Mouse (Mus musculus): ENCODE results near the gene Gas2l3. TPM values are rescaled to one million over a fixed set of nuclear protein-coding genes. Genes with fewer than 3 reads are reported as not detected.
A peak's percentile ranks its signal among the peaks of the same experiment; 100 is the strongest.

The Gas2l3 gene
- polyA plus RNA-seq, 1 experiment from 2014 or later, result 17.6 TPM

- H3K27ac ChIP-seq (ENCODE audit: low read depth, low read length), result no peak overlapping the region
Observed at GRCm38 (mm10) chr10:89482142-89482681, 38.4 kb upstream of the Gas2l3 start.

DNA sequence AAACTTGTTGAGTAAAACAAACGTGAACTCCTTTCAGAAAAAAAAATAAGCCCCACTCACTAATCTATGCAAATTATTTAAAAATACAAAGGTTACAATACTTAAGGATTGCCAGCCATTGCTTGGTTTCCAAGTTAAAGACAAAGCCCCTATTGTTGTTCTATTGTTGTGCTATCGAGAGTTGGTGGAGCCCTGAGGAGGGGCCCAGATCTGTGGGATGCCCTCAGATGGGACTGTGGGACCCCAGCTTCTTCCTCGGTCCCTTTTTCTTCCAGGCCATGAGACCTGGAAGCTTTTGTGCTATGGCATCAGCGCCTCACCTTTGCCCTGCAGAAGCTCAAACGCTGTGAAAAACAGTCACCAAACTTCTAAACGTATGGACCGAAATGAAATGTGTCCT lies 37.9 kb upstream of the Gas2l3 start:
- Histone ChIP-seq H3K4me1 (ENCODE audit: control insufficient read depth, insufficient read depth, low read length) (no peaks in the 10 kb centered on the region), H3K9me3 (replicated peaks; ENCODE audit: control insufficient read depth, low read length) (no peaks in the 10 kb centered on the region), H3K36me3 (ENCODE audit: control insufficient read depth, insufficient read depth, low read length) (no peaks in the 10 kb centered on the region), H3K4me2 (no peak overlapping the region), H3K9ac (ENCODE audit: low read depth, low read length) (no peak overlapping the region), H3K4me3 (ENCODE audit: low read depth, low read length) (no peak overlapping the region), H3K27me3 (ENCODE audit: control insufficient read depth, insufficient read depth, low read length) (no peaks in the 10 kb centered on the region), H3K27ac (ENCODE audit: low read depth, low read length) (no peak overlapping the region)
- ATAC-seq (replicated peaks; ENCODE audit: insufficient number of reproducible peaks, low FRiP score, low TSS enrichment), result no peak
- WGBS (ENCODE audit: insufficient replicate concordance), result 65% methylated on average over 7 of the region's 7 CpGs

More at GRCm38 (mm10) chr10:89482142-89482681, 38.4 kb upstream of the Gas2l3 start:
- no peaks in the 10 kb centered on the region for H3K36me3 ChIP-seq (ENCODE audit: control insufficient read depth, insufficient read depth, low read length)
- H3K27me3 ChIP-seq (ENCODE audit: control insufficient read depth, insufficient read depth, low read length), result no peaks in the 10 kb centered on the region
- no peaks in the 10 kb centered on the region for H3K4me1 ChIP-seq (ENCODE audit: control insufficient read depth, insufficient read depth, low read length)
- no peak overlapping the region for H3K4me3 ChIP-seq (ENCODE audit: low read depth, low read length)
- WGBS (ENCODE audit: insufficient replicate concordance), result 77% methylated on average over 10 of the region's 10 CpGs
- no peak for ATAC-seq (replicated peaks; ENCODE audit: insufficient number of reproducible peaks, low FRiP score, low TSS enrichment)
- H3K4me2 ChIP-seq, result no peak overlapping the region
- H3K9me3 ChIP-seq (replicated peaks; ENCODE audit: control insufficient read depth, low read length), result no peaks in the 10 kb centered on the region
- no peak overlapping the region for H3K9ac ChIP-seq (ENCODE audit: low read depth, low read length)

GRCm38 (mm10) chr10:89478766-89479165 lies 35.0 kb upstream of the Gas2l3 start:
- ATAC-seq (replicated peaks; ENCODE audit: insufficient number of reproducible peaks, low FRiP score, low TSS enrichment), result no peak
- Histone ChIP-seq H3K4me1 (ENCODE audit: control insufficient read depth, insufficient read depth, low read length) (no peaks in the 10 kb centered on the region), H3K36me3 (ENCODE audit: control insufficient read depth, insufficient read depth, low read length) (no peaks in the 10 kb centered on the region), H3K4me3 (ENCODE audit: low read depth, low read length) (no peak overlapping the region), H3K27me3 (ENCODE audit: control insufficient read depth, insufficient read depth, low read length) (no peaks in the 10 kb centered on the region), H3K4me2 (no peak overlapping the region), H3K27ac (ENCODE audit: low read depth, low read length) (no peak overlapping the region), H3K9me3 (replicated peaks; ENCODE audit: control insufficient read depth, low read length) (no peaks in the 10 kb centered on the region), H3K9ac (ENCODE audit: low read depth, low read length) (no peak overlapping the region)
- WGBS (ENCODE audit: insufficient replicate concordance), result 85% methylated on average over 8 of the region's 8 CpGs

GRCm38 (mm10) chr10:89470596-89471353 lies 27.0 kb upstream of the Gas2l3 start:
- Histone ChIP-seq H3K27me3 (ENCODE audit: control insufficient read depth, insufficient read depth, low read length) (no peaks in the 10 kb centered on the region), H3K4me2 (no peak overlapping the region), H3K36me3 (ENCODE audit: control insufficient read depth, insufficient read depth, low read length) (no peaks in the 10 kb centered on the region), H3K4me3 (ENCODE audit: low read depth, low read length) (no peak overlapping the region), H3K4me1 (ENCODE audit: control insufficient read depth, insufficient read depth, low read length) (no peaks in the 10 kb centered on the region), H3K9ac (ENCODE audit: low read depth, low read length) (no peak overlapping the region), H3K9me3 (replicated peaks; ENCODE audit: control insufficient read depth, low read length) (peaks cover 4% of the 10 kb centered on the region; the same call in 1 of the 2 replicates), H3K27ac (ENCODE audit: low read depth, low read length) (no peak overlapping the region)
- 70% methylated on average over 7 of the region's 7 CpGs for WGBS (ENCODE audit: insufficient replicate concordance)
- no peak for ATAC-seq (replicated peaks; ENCODE audit: insufficient number of reproducible peaks, low FRiP score, low TSS enrichment)

DNA sequence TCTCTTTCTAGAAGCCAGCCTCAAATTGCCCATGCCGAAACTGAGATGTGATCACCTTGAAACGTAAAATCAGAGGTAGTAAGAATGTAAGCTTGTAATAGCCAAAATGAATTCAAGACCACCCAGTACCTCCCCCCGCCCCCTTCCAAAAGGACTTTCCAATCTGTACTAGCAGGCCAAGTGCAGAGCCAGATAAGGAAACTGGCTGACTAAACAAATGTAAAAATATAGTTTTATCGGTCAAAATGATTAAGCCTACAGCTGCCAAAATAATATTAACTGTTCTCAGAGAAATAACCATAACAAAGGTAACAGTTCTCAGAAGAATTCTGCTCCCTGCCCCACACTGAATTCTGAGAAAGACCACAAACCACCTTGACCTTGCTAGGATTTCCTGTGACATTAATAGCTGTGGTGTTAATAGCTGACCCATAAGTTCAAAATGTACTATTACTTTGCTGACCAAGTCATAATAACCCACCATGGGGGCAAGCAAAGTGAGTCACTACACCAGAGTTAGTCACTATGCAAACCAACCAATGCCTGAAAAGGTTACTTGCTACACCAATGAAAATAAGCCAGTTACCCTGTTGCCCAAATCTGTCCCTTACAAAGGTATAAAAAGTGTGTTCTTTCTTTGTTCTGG lies 21.1 kb upstream of the Gas2l3 start:
- H3K27ac ChIP-seq (ENCODE audit: low read depth, low read length), result no peak overlapping the region
- no peaks in the 10 kb centered on the region for H3K4me1 ChIP-seq (ENCODE audit: control insufficient read depth, insufficient read depth, low read length)
- H3K9me3 ChIP-seq (replicated peaks; ENCODE audit: control insufficient read depth, low read length), result peaks cover 1% of the 10 kb centered on the region; the same call in 1 of the 2 replicates
- no peak overlapping the region for H3K4me2 ChIP-seq
- no peaks in the 10 kb centered on the region for H3K36me3 ChIP-seq (ENCODE audit: control insufficient read depth, insufficient read depth, low read length)
- no peak overlapping the region for H3K9ac ChIP-seq (ENCODE audit: low read depth, low read length)
- H3K4me3 ChIP-seq (ENCODE audit: low read depth, low read length), result no peak overlapping the region
- ATAC-seq (replicated peaks; ENCODE audit: insufficient number of reproducible peaks, low FRiP score, low TSS enrichment), result no peak
- 74% methylated on average over 4 of the region's 4 CpGs for WGBS (ENCODE audit: insufficient replicate concordance)
- no peaks in the 10 kb centered on the region for H3K27me3 ChIP-seq (ENCODE audit: control insufficient read depth, insufficient read depth, low read length)

DNA sequence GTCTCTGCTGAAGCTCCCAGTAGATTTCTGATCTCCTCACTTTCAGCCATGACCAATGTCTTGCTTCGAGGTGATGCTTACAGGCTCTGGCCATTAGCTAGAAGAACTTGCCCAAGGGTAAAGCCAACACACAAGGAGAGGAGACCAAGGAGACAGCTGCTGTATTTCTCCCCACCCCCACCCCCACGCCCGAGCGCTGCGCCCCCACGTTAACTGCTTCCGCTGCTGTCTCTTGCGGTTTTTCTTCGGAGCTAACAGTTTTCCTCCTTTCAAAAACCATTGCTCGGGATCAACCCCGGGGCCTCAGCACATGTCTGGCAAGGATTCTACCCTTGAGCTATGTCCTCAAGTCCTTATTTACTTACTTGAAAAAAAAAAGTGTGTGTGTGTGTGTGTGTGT lies 19.1 kb upstream of the Gas2l3 start:
- Histone ChIP-seq H3K9me3 (replicated peaks; ENCODE audit: control insufficient read depth, low read length) (no peaks in the 10 kb centered on the region), H3K36me3 (ENCODE audit: control insufficient read depth, insufficient read depth, low read length) (no peaks in the 10 kb centered on the region), H3K9ac (ENCODE audit: low read depth, low read length) (no peak overlapping the region), H3K4me3 (ENCODE audit: low read depth, low read length) (no peak overlapping the region), H3K4me1 (ENCODE audit: control insufficient read depth, insufficient read depth, low read length) (no peaks in the 10 kb centered on the region), H3K4me2 (no peak overlapping the region), H3K27me3 (ENCODE audit: control insufficient read depth, insufficient read depth, low read length) (no peaks in the 10 kb centered on the region), H3K27ac (ENCODE audit: low read depth, low read length) (no peak overlapping the region)
- WGBS (ENCODE audit: insufficient replicate concordance), result 75% methylated on average over 11 of the region's 11 CpGs
- no peak for ATAC-seq (replicated peaks; ENCODE audit: insufficient number of reproducible peaks, low FRiP score, low TSS enrichment)

DNA sequence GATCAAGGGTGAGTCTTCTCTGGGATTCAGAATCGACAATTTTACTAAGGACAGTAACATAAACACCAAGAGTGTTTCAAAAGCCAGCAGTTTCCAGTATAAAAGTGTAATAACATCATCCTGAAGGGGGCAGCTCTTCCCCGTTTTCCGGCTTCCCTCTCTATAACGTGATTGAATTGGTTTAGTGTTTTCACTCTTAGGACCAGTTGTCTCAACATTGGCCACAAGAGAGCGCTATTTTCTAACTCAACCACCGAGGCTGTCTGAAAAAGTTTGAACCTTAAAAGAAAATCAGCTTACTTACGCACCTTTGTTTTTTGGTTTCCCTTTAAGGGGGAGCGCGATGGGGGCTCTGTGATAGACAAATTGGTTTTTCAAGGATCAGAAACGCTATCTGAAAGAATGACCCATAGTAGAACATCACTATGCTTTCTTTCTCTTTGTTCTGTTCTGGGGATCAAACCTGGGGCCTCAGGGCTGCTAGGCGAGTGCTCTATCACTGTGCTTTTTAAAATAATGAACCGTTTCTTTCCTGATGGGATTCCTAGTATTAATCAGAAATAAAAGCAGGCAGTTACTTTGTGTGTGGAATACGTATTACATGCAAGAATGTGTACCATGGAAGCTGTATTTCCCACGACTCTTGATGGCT lies 18.2 kb upstream of the Gas2l3 start:
- H3K9ac ChIP-seq (ENCODE audit: low read depth, low read length), result no peak overlapping the region

GRCm38 (mm10) chr10:89460972-89461371 lies 17.2 kb upstream of the Gas2l3 start:
- Histone ChIP-seq H3K9ac (ENCODE audit: low read depth, low read length) (no peak overlapping the region), H3K4me1 (ENCODE audit: control insufficient read depth, insufficient read depth, low read length) (no peaks in the 10 kb centered on the region), H3K4me2 (no peak overlapping the region), H3K4me3 (ENCODE audit: low read depth, low read length) (no peak overlapping the region), H3K27ac (ENCODE audit: low read depth, low read length) (no peak overlapping the region), H3K36me3 (ENCODE audit: control insufficient read depth, insufficient read depth, low read length) (no peaks in the 10 kb centered on the region), H3K27me3 (ENCODE audit: control insufficient read depth, insufficient read depth, low read length) (no peaks in the 10 kb centered on the region), H3K9me3 (replicated peaks; ENCODE audit: control insufficient read depth, low read length) (no peaks in the 10 kb centered on the region)
- no peak for ATAC-seq (replicated peaks; ENCODE audit: insufficient number of reproducible peaks, low FRiP score, low TSS enrichment)
- WGBS (ENCODE audit: insufficient replicate concordance), result 85% methylated on average over 11 of the region's 11 CpGs

More for the DNA sequence above, 18.2 kb upstream of the Gas2l3 start:
- WGBS (ENCODE audit: insufficient replicate concordance), result 22% methylated on average over 14 of the region's 14 CpGs
- Histone ChIP-seq H3K4me1 (ENCODE audit: control insufficient read depth, insufficient read depth, low read length) (no peaks in the 10 kb centered on the region), H3K36me3 (ENCODE audit: control insufficient read depth, insufficient read depth, low read length) (no peaks in the 10 kb centered on the region), H3K4me3 (ENCODE audit: low read depth, low read length) (no peak overlapping the region), H3K27ac (ENCODE audit: low read depth, low read length) (no peak overlapping the region), H3K9me3 (replicated peaks; ENCODE audit: control insufficient read depth, low read length) (no peaks in the 10 kb centered on the region), H3K27me3 (ENCODE audit: control insufficient read depth, insufficient read depth, low read length) (no peaks in the 10 kb centered on the region), H3K4me2 (peak overlapping the region; percentile 24)
- no peak for ATAC-seq (replicated peaks; ENCODE audit: insufficient number of reproducible peaks, low FRiP score, low TSS enrichment)
